Mouse (Mus musculus) stomach, embryonic 15.5 days (tissue): ENCODE results near the gene Trio. TPM values are rescaled to one million over a fixed set of nuclear protein-coding genes. Genes with fewer than 3 reads are reported as not detected.
A peak's percentile ranks its signal among the peaks of the same experiment; 100 is the strongest.

ENCODE experiments used
- ATAC-seq: fragments of 200-750 bp; cut with Nextera tagmentation; 2 replicates; pipeline ENCODE4 v1.8.0; 2017; ENCODE audit warnings: low read depth, moderate number of reproducible peaks, moderate TSS enrichment; ENCODE audit not compliant: insufficient read depth, low FRiP score
- H3K27ac ChIP-seq: fragments of 300-500 bp; sonication (generic); 2 replicates; pipeline ENCODE4 v1.5.1; 2015; ENCODE audit warnings: mild to moderate bottlenecking, inconsistent platforms
- H3K27me3 ChIP-seq: fragments of 300-500 bp; sonication (generic); replicated peaks from 2 replicates; pipeline ENCODE4 v1.6.1; 2015; ENCODE audit warnings: inconsistent platforms
- H3K36me3 ChIP-seq: fragments of 300-500 bp; sonication (generic); 2 replicates; pipeline ENCODE4 v1.6.1; 2015; ENCODE audit warnings: inconsistent platforms
- H3K4me1 ChIP-seq: fragments of 300-500 bp; sonication (generic); 2 replicates; pipeline ENCODE4 v1.6.1; 2015; ENCODE audit warnings: inconsistent platforms
- H3K4me2 ChIP-seq: fragments of 300-500 bp; sonication (generic); 2 replicates; pipeline ENCODE4 v1.6.1; 2015; ENCODE audit warnings: mild to moderate bottlenecking, inconsistent platforms
- H3K4me3 ChIP-seq: fragments of 300-500 bp; sonication (generic); replicated peaks from 2 replicates; pipeline ENCODE4 v1.5.1; 2015; ENCODE audit warnings: inconsistent platforms
- H3K9ac ChIP-seq: fragments of 300-500 bp; sonication (generic); 2 replicates; pipeline ENCODE4 v1.6.1; 2015; ENCODE audit warnings: inconsistent platforms
- H3K9me3 ChIP-seq: fragments of 300-500 bp; sonication (generic); 2 replicates; pipeline ENCODE4 v1.6.1; 2016; ENCODE audit warnings: inconsistent platforms
- WGBS: fragments of 180-500 bp; shearing (Covaris S2); methylation state at CpG from one replicate; pipeline ENCODE4 v1.1.7; 2015; 5-methylcytosine and 5-hydroxymethylcytosine counted together
- polyA plus RNA-seq: library from polyadenylated mRNA; unstranded; fragments of >200 nt; fragmentation: Nextera tagmentation; extraction: Ambion mirVana; gene quantifications from 2 replicates; pipeline ENCODE4 v1.2.1, GENCODE M21; 2015

The Trio gene
- polyA plus RNA-seq, 1 experiment from 2014 or later = 26.7 TPM

GRCm38 (mm10) chr15:27957867-27958266 lies 67.8 kb downstream of the Trio start:
- Histone ChIP-seq H3K4me2 (no peak overlapping the region), H3K9ac (no peak overlapping the region), H3K36me3 (no peaks in the 10 kb centered on the region), H3K4me3 (no peak overlapping the region), H3K9me3 (no peaks in the 10 kb centered on the region), H3K4me1 (peaks cover 16% of the 10 kb centered on the region), H3K27me3 (no peaks in the 10 kb centered on the region), H3K27ac (no peak overlapping the region)
- WGBS = 81% methylated on average over 9 of the region's 9 CpGs
- no peak for ATAC-seq

- Histone ChIP-seq H3K4me1 (peaks cover 10% of the 10 kb centered on the region), H3K27me3 (no peaks in the 10 kb centered on the region), H3K36me3 (no peaks in the 10 kb centered on the region), H3K4me3 (no peak overlapping the region), H3K9me3 (no peaks in the 10 kb centered on the region), H3K27ac (no peak overlapping the region), H3K9ac (no peak overlapping the region), H3K4me2 (no peak overlapping the region)
- 59% methylated on average over 11 of the region's 11 CpGs for WGBS
- no peak for ATAC-seq
Observed at GRCm38 (mm10) chr15:27955614-27956013, 70.0 kb downstream of the Trio start.

- Histone ChIP-seq H3K27me3 (no peaks in the 10 kb centered on the region), H3K27ac (no peak overlapping the region), H3K4me3 (no peak overlapping the region), H3K4me1 (peaks cover 3% of the 10 kb centered on the region; the same call in 1 of the 2 replicates), H3K9ac (no peak overlapping the region), H3K9me3 (no peaks in the 10 kb centered on the region), H3K36me3 (no peaks in the 10 kb centered on the region), H3K4me2 (no peak overlapping the region)
- no peak for ATAC-seq
- 87% methylated on average over 5 of the region's 5 CpGs for WGBS
Observed at GRCm38 (mm10) chr15:27954356-27954755, 71.3 kb downstream of the Trio start.

GRCm38 (mm10) chr15:27953570-27953969 lies 72.1 kb downstream of the Trio start:
- H3K27me3 ChIP-seq = no peaks in the 10 kb centered on the region
- peaks cover 3% of the 10 kb centered on the region; the same call in 1 of the 2 replicates for H3K4me1 ChIP-seq
- H3K4me3 ChIP-seq = no peak overlapping the region
- no peak for ATAC-seq
- no peaks in the 10 kb centered on the region for H3K9me3 ChIP-seq
- H3K36me3 ChIP-seq = no peaks in the 10 kb centered on the region
- no peak overlapping the region for H3K27ac ChIP-seq
- no peak overlapping the region for H3K4me2 ChIP-seq
- no peak overlapping the region for H3K9ac ChIP-seq
- WGBS = 65% methylated on average over 3 of the region's 3 CpGs

- H3K9ac ChIP-seq = no peak overlapping the region
- H3K4me2 ChIP-seq = no peak overlapping the region
- no peak for ATAC-seq
- no peaks in the 10 kb centered on the region for H3K9me3 ChIP-seq
- no peak overlapping the region for H3K27ac ChIP-seq
- no peak overlapping the region for H3K4me3 ChIP-seq
- H3K4me1 ChIP-seq = 0 out of 2 replicates have a peak, but pooled peaks cover 4% of the 10 kb centered on the region
- no peaks in the 10 kb centered on the region for H3K36me3 ChIP-seq
- 84% methylated on average over 7 of the region's 7 CpGs for WGBS
- H3K27me3 ChIP-seq = no peaks in the 10 kb centered on the region
Observed at GRCm38 (mm10) chr15:27951195-27951594, 74.5 kb downstream of the Trio start.

- H3K4me1 ChIP-seq = peaks cover 8% of the 10 kb centered on the region; the same call in 1 of the 2 replicates
- no peak overlapping the region for H3K4me2 ChIP-seq
- 90% methylated on average over 9 of the region's 9 CpGs for WGBS
- H3K36me3 ChIP-seq = no peaks in the 10 kb centered on the region
- H3K27ac ChIP-seq = no peak overlapping the region
- no peaks in the 10 kb centered on the region for H3K27me3 ChIP-seq
- H3K9ac ChIP-seq = no peak overlapping the region
- no peaks in the 10 kb centered on the region for H3K9me3 ChIP-seq
- H3K4me3 ChIP-seq = no peak overlapping the region
- ATAC-seq = no peak
Observed at GRCm38 (mm10) chr15:27949196-27949595, 76.5 kb downstream of the Trio start.

- H3K9me3 ChIP-seq = no peaks in the 10 kb centered on the region
- ATAC-seq = no peak
- no peaks in the 10 kb centered on the region for H3K36me3 ChIP-seq
- no peak overlapping the region for H3K9ac ChIP-seq
- WGBS = 89% methylated on average over 3 of the region's 3 CpGs
- H3K4me3 ChIP-seq = no peak overlapping the region
- H3K27ac ChIP-seq = no peak overlapping the region
- no peak overlapping the region for H3K4me2 ChIP-seq
- peaks cover 15% of the 10 kb centered on the region for H3K4me1 ChIP-seq
- H3K27me3 ChIP-seq = no peaks in the 10 kb centered on the region
Observed at GRCm38 (mm10) chr15:27947880-27948279, 77.8 kb downstream of the Trio start.

- H3K4me1 ChIP-seq = peaks cover 20% of the 10 kb centered on the region
- no peak for ATAC-seq
- H3K36me3 ChIP-seq = no peaks in the 10 kb centered on the region
- H3K4me3 ChIP-seq = no peak overlapping the region
- WGBS = 72% methylated on average over 9 of the region's 9 CpGs
- H3K27ac ChIP-seq = no peak overlapping the region
- H3K4me2 ChIP-seq = no peak overlapping the region
- H3K27me3 ChIP-seq = no peaks in the 10 kb centered on the region
- H3K9ac ChIP-seq = no peak overlapping the region
- no peaks in the 10 kb centered on the region for H3K9me3 ChIP-seq
Observed at GRCm38 (mm10) chr15:27945570-27945969, 80.1 kb downstream of the Trio start.

- no peak overlapping the region for H3K4me2 ChIP-seq
- H3K9me3 ChIP-seq = no peaks in the 10 kb centered on the region
- no peak for ATAC-seq
- no peak overlapping the region for H3K27ac ChIP-seq
- peaks cover 20% of the 10 kb centered on the region for H3K4me1 ChIP-seq
- H3K27me3 ChIP-seq = no peaks in the 10 kb centered on the region
- H3K4me3 ChIP-seq = no peak overlapping the region
- H3K36me3 ChIP-seq = no peaks in the 10 kb centered on the region
- H3K9ac ChIP-seq = no peak overlapping the region
- WGBS = 89% methylated on average over 11 of the region's 11 CpGs
Observed at GRCm38 (mm10) chr15:27944898-27945297, 80.8 kb downstream of the Trio start.

- Histone ChIP-seq H3K27ac (peak overlapping the region; percentile 21; the same call in 1 of the 2 replicates), H3K36me3 (no peaks in the 10 kb centered on the region)
- ATAC-seq = peak; percentile 27; the same call in 1 of the 2 replicates
Observed at GRCm38 (mm10) chr15:27943486-27944195, 82.0 kb downstream of the Trio start.

GRCm38 (mm10) chr15:27942148-27942847 lies 83.3 kb downstream of the Trio start:
- ATAC-seq = no peak
- Histone ChIP-seq H3K27me3 (no peaks in the 10 kb centered on the region), H3K9me3 (no peaks in the 10 kb centered on the region), H3K36me3 (no peaks in the 10 kb centered on the region), H3K9ac (no peak overlapping the region), H3K4me2 (no peak overlapping the region), H3K27ac (no peak overlapping the region), H3K4me1 (peaks cover 34% of the 10 kb centered on the region), H3K4me3 (no peak overlapping the region)
- 70% methylated on average over 11 of the region's 11 CpGs for WGBS

More at GRCm38 (mm10) chr15:27943486-27944195, 82.0 kb downstream of the Trio start:
- no peak overlapping the region for H3K9ac ChIP-seq
- H3K4me1 ChIP-seq = peaks cover 24% of the 10 kb centered on the region
- H3K9me3 ChIP-seq = no peaks in the 10 kb centered on the region
- H3K4me3 ChIP-seq = no peak overlapping the region
- no peaks in the 10 kb centered on the region for H3K27me3 ChIP-seq
- H3K4me2 ChIP-seq = peak overlapping the region; percentile 16; the same call in 1 of the 2 replicates
- WGBS = 58% methylated on average over 18 of the region's 18 CpGs

GRCm38 (mm10) chr15:27941441-27941840 lies 84.2 kb downstream of the Trio start:
- H3K27me3 ChIP-seq = no peaks in the 10 kb centered on the region
- no peak overlapping the region for H3K4me2 ChIP-seq
- no peaks in the 10 kb centered on the region for H3K36me3 ChIP-seq
- H3K9me3 ChIP-seq = no peaks in the 10 kb centered on the region
- no peak overlapping the region for H3K27ac ChIP-seq
- no peak overlapping the region for H3K4me3 ChIP-seq
- WGBS = 68% methylated on average over 8 of the region's 8 CpGs
- no peak for ATAC-seq
- H3K9ac ChIP-seq = no peak overlapping the region
- peaks cover 40% of the 10 kb centered on the region for H3K4me1 ChIP-seq
